Mouse (Mus musculus): ENCODE results near the gene Gm44805.

DNA sequence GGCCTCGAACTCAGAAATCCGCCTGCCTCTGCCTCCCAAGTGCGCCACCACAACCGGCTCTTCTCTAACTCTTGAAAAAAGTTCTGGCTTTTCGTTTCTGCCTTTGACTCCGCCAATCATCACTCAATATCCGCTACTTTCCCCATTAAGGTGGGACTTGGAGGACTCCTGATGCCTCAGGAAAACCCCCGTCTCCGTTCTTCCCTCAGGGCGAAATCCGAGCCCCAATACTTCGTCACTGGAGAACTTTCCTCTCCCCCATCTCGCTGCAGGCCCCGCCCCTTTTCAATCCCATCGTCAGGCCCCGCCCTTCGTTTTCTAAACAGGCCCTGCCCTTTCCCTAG is 53.1 kb downstream of the Gm44805 start:
- TF ChIP-seq CTCF (IDR thresholded peaks at IDR 0.05) (no peak), EP300 (IDR thresholded peaks at IDR 0.05) (no peak)
